Mouse (Mus musculus) neural tube, embryonic 11.5 days (tissue): ENCODE results near the gene Phc1. TPM values are rescaled to one million over a fixed set of nuclear protein-coding genes. Genes with fewer than 3 reads are reported as not detected.

ENCODE experiments used
- ATAC-seq: fragments of 200-750 bp; cut with Nextera tagmentation; 2 replicates; pipeline ENCODE4 v1.8.0; 2017; ENCODE audit warnings: moderate number of reproducible peaks, mild to moderate bottlenecking, moderate TSS enrichment, moderate library complexity; ENCODE audit not compliant: insufficient read depth, low FRiP score, low TSS enrichment
- DNase-seq: peaks from one replicate; pipeline ENCODE4 v3.0.0-alpha.2; 2015; ENCODE audit warnings: low spot score
- H3K27ac ChIP-seq: fragments of 300-500 bp; sonication (generic); 2 replicates; pipeline ENCODE4 v1.5.1; 2014; ENCODE audit warnings: low read depth, mild to moderate bottlenecking, low read length
- H3K27me3 ChIP-seq: fragments of 300-500 bp; sonication (generic); 2 replicates; pipeline ENCODE4 v1.6.1; 2014; ENCODE audit warnings: mild to moderate bottlenecking, low read length, mixed read lengths; ENCODE audit not compliant: control insufficient read depth, insufficient read depth
- H3K36me3 ChIP-seq: fragments of 300-500 bp; sonication (generic); 2 replicates; pipeline ENCODE4 v1.6.1; 2014; ENCODE audit warnings: mild to moderate bottlenecking, low read length, moderate library complexity, mixed read lengths; ENCODE audit not compliant: control insufficient read depth, insufficient read depth
- H3K4me1 ChIP-seq: fragments of 300-500 bp; sonication (generic); 2 replicates; pipeline ENCODE4 v1.6.1; 2014; ENCODE audit warnings: low read length, mixed read lengths; ENCODE audit not compliant: control insufficient read depth, insufficient read depth
- H3K4me2 ChIP-seq: fragments of 300-500 bp; sonication (generic); 2 replicates; pipeline ENCODE4 v1.6.1; 2014; ENCODE audit warnings: low read depth, mild to moderate bottlenecking, moderate library complexity
- H3K4me3 ChIP-seq: fragments of 300-500 bp; sonication (generic); 2 replicates; pipeline ENCODE4 v1.5.1; 2014; ENCODE audit warnings: low read depth, low read length
- H3K9ac ChIP-seq: fragments of 300-500 bp; sonication (generic); 2 replicates; pipeline ENCODE4 v1.6.1; 2014; ENCODE audit warnings: mild to moderate bottlenecking, low read length
- H3K9me3 ChIP-seq: fragments of 300-500 bp; sonication (generic); 2 replicates; pipeline ENCODE4 v1.6.1; 2016; ENCODE audit warnings: low read length; ENCODE audit not compliant: control insufficient read depth
- WGBS: fragments of 180-500 bp; shearing (Covaris S2); extraction: QIAGEN DNeasy Blood & Tissue Kit; methylation state at CpG from one replicate; pipeline ENCODE4 v1.1.7; 2014; 5-methylcytosine and 5-hydroxymethylcytosine counted together
- polyA plus RNA-seq: library from polyadenylated mRNA; unstranded; fragments of >200 nt; fragmentation: Nextera tagmentation; extraction: Ambion mirVana; gene quantifications from 2 replicates; pipeline ENCODE4 v1.2.1, GENCODE M21; 2014

Gene Phc1
- polyA plus RNA-seq, 1 experiment from 2014 or later, result 42.7 TPM

DNA sequence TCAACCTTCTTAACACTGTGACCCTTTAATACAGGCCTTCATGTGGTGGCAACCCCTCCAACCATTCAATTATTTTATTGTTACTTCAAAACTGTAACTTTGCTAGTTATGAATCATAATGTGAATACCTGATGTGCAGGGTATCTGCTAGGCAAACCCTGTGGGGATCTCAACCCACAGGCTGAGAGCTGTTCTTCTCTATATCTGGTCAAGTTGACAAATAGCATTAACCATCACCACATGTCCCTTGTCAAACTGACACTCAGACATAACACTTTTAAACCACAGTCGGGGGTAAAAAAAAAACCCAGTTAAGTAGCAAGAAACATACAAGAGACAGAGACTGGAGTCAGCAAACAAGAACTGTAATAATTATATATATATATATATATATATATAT lies 55.5 kb downstream of the Phc1 start:
- Histone ChIP-seq H3K36me3 (no peaks in the 10 kb centered on the region), H3K27me3 (no peaks in the 10 kb centered on the region), H3K4me2 (no peak overlapping the region), H3K4me3 (no peak overlapping the region), H3K27ac (no peak overlapping the region), H3K9ac (no peak overlapping the region), H3K9me3 (no peaks in the 10 kb centered on the region), H3K4me1 (no peaks in the 10 kb centered on the region)
- DNase-seq (no peak), ATAC-seq (no peak)
- 95% methylated on average over 1 of the region's 1 CpGs for WGBS

DNA sequence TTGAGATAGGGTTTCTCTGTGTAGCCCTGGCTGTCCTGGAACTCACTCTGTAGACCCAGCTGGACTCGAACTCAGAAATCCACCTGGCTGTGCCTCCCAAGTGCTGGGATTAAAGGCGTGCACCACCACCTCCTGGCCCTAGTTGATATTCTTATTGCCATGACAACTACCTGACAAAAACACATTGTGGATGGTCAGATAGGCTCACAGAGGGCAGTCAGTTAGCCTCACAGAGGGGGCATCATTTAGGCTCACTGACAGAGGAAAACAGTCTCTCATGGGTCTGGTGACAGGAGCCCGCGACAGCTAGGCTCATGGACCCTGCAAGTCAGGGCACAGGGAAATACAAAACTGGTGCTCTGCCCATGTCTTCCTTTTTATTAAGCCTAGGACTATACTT lies 56.1 kb downstream of the Phc1 start:
- Histone ChIP-seq H3K9me3 (no peaks in the 10 kb centered on the region), H3K4me1 (no peaks in the 10 kb centered on the region), H3K4me2 (no peak overlapping the region), H3K36me3 (no peaks in the 10 kb centered on the region), H3K27me3 (no peaks in the 10 kb centered on the region), H3K4me3 (no peak overlapping the region), H3K27ac (no peak overlapping the region), H3K9ac (no peak overlapping the region)
- WGBS, result 86% methylated on average over 4 of the region's 4 CpGs
- no peak for DNase-seq
- no peak for ATAC-seq

DNA sequence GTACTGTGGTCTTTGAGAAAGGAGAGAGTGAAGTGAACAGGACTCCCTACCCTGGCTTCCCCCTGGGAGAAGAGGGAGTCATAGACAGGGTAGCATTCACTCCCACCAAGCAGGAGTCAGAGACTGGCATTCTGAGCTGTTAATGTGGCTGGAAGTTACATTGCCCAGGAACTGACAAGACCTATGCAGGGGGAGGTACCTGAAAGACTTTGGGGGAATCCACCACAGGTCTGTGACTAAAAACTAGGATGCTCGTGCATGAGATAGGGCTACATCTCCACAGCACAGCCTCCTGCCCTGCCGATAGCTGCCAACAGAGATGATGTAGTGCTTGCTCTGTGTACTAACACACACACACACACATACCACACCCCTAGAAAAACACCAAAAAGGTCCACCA lies 56.9 kb downstream of the Phc1 start:
- no peaks in the 10 kb centered on the region for H3K36me3 ChIP-seq
- no peaks in the 10 kb centered on the region for H3K4me1 ChIP-seq
- H3K9ac ChIP-seq, result no peak overlapping the region
- no peaks in the 10 kb centered on the region for H3K27me3 ChIP-seq
- no peak overlapping the region for H3K4me2 ChIP-seq
- 87% methylated on average over 2 of the region's 2 CpGs for WGBS
- no peaks in the 10 kb centered on the region for H3K9me3 ChIP-seq
- no peak overlapping the region for H3K4me3 ChIP-seq
- no peak overlapping the region for H3K27ac ChIP-seq
- DNase-seq (no peak), ATAC-seq (no peak)

DNA sequence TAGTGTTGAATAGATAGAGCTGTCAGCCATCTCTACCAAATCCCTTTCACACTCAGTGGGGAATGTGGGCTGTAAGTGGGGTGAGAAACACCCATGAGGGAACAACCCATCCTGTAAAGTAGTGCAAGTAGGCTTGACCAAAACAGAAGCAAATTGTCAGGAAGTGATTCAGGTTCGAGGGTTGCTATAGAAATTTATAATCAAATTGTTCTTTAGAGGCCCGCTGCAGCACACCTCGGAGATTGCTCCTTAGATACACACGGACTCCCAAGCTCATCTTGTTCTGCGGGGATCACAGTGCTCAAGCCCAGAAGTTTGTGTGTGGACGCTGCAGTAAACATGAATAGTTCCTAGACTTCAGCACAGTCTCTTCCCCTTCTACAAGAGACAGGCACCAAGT lies 57.6 kb downstream of the Phc1 start, which contains the start of gene Klrg1:
Gene Klrg1 (minus strand): TSS at position 101 of the 400 bp plus-strand sequence.
- Histone ChIP-seq H3K4me1 (no peaks in the 10 kb centered on the region), H3K9me3 (no peaks in the 10 kb centered on the region), H3K27me3 (no peaks in the 10 kb centered on the region), H3K36me3 (no peaks in the 10 kb centered on the region), H3K4me3 (no peak within 1 kb of the TSS), H3K9ac (no peak within 1 kb of the TSS), H3K4me2 (no peak within 1 kb of the TSS), H3K27ac (no peak within 1 kb of the TSS)
- 90% methylated on average over 6 of the region's 6 CpGs for WGBS
- ATAC-seq (no peak), DNase-seq (no peak)

DNA sequence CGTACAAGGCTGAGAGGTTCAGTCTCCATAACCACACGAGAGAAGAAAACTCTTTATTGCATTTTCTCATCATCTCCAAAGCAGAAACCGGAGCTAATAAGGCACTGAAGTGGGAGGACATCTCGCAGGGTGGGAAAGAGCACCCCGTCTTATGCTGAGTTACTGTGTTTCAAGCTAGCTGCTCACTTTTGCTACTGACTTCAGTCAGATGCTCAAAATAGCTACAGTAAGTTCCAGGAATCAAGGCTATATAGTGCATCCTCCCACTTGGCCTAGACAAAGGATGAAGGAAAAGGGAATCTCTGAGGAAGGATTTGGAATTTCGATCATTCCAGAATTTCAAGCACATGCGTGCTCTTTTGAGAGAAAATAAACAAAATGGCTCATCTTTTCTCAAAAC lies 63.8 kb downstream of the Phc1 start:
- no peaks in the 10 kb centered on the region for H3K27me3 ChIP-seq
- no peak overlapping the region for H3K4me2 ChIP-seq
- H3K9ac ChIP-seq, result no peak overlapping the region
- no peaks in the 10 kb centered on the region for H3K4me1 ChIP-seq
- H3K9me3 ChIP-seq, result no peaks in the 10 kb centered on the region
- DNase-seq (no peak), ATAC-seq (no peak)
- H3K27ac ChIP-seq, result no peak overlapping the region
- 90% methylated on average over 7 of the region's 7 CpGs for WGBS
- no peak overlapping the region for H3K4me3 ChIP-seq
- H3K36me3 ChIP-seq, result no peaks in the 10 kb centered on the region

DNA sequence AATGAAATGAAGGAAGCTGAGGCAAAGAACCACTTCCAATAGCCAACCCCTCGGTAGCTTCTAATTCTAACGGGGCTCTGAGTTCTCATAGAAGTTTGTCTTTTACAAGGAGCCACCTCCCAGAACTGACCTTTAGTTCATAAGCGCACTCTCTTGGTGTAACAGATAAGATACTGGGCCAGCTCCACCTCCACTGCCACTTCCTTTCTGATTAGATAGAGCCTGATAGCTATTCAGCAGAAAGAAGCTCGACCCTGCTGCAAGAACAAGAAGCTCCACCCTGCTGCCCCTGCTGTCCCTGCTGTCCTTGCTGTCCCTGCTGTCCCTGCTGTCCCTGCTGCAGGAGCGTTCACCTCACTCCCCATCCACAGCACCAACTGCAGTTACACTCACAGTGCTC lies 65.8 kb downstream of the Phc1 start:
- no peaks in the 10 kb centered on the region for H3K36me3 ChIP-seq
- ATAC-seq, result no peak
- no peak overlapping the region for H3K27ac ChIP-seq
- no peaks in the 10 kb centered on the region for H3K9me3 ChIP-seq
- no peak overlapping the region for H3K4me3 ChIP-seq
- DNase-seq, result no peak
- WGBS, result 72% methylated on average over 5 of the region's 5 CpGs
- H3K27me3 ChIP-seq, result no peaks in the 10 kb centered on the region
- H3K9ac ChIP-seq, result no peak overlapping the region
- no peaks in the 10 kb centered on the region for H3K4me1 ChIP-seq
- H3K4me2 ChIP-seq, result no peak overlapping the region

DNA sequence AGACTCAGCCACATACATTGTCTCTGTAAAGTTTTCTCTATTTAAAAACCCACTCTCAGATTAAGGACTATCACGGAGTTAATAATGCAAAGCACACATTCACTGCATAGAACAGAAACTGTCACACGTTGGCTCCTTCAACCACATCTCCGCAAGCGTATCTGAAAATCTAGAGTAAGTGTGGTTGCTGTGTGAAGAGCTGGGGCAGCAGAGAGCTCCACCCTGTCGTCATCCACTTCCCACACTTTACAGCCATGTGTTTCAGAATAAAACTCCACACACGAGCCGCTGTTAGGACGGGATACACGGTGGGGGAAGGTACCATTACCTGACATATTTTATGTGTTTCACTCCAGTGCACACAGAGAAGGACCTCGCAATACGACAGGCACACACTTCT lies 70.2 kb downstream of the Phc1 start:
- WGBS, result 85% methylated on average over 11 of the region's 11 CpGs

DNA sequence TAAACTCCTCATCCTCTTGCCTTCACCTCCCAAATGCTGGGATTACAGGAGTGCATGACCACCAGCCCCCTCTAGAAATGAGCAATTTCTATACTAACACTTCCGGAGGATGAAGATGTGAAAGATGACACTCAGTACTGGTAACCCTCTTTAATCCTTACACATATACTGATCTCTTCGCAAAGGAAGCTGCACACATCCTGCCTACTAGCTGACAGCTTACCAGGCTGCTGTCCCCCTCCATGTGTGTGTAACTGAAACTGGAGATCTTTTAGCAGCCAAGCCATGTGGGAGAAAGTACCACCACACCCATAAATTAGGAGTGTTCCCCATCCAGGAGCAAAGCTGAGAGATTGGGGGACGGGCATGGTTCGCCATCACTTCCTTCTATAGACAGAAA lies 71.2 kb downstream of the Phc1 start:
- no peak overlapping the region for H3K9ac ChIP-seq
- WGBS, result 90% methylated on average over 4 of the region's 4 CpGs
- no peak for ATAC-seq
- H3K4me1 ChIP-seq, result no peaks in the 10 kb centered on the region
- DNase-seq, result no peak
- H3K36me3 ChIP-seq, result no peaks in the 10 kb centered on the region
- H3K27ac ChIP-seq, result no peak overlapping the region
- no peak overlapping the region for H3K4me3 ChIP-seq
- H3K4me2 ChIP-seq, result no peak overlapping the region
- no peaks in the 10 kb centered on the region for H3K9me3 ChIP-seq
- H3K27me3 ChIP-seq, result no peaks in the 10 kb centered on the region

More for the DNA sequence above, 70.2 kb downstream of the Phc1 start:
- DNase-seq, result no peak
- H3K9ac ChIP-seq, result no peak overlapping the region
- H3K9me3 ChIP-seq, result no peaks in the 10 kb centered on the region
- H3K27ac ChIP-seq, result no peak overlapping the region
- no peak overlapping the region for H3K4me3 ChIP-seq
- no peaks in the 10 kb centered on the region for H3K4me1 ChIP-seq
- no peaks in the 10 kb centered on the region for H3K36me3 ChIP-seq
- no peaks in the 10 kb centered on the region for H3K27me3 ChIP-seq
- no peak overlapping the region for H3K4me2 ChIP-seq
- no peak for ATAC-seq

DNA sequence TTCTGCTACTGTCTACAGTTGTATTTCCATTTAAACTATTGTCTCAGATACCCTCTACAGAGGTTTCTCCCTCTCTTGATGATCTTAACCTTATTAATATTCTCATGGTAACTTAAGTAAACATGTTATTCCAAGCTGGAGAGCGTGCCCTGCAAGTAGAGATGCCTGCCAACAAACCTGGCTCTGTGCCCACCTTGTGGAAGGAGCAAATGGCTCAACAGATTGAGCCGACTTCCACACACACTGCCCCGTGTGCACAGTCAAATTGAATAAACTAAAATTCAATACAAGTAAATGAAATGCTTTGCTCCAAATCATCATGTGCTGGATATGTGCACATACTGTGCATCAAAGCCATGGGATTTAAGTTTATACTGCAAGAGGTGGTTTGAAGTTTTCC lies 71.8 kb downstream of the Phc1 start:
- 84% methylated on average over 3 of the region's 3 CpGs for WGBS
- Histone ChIP-seq H3K4me2 (no peak overlapping the region), H3K4me3 (no peak overlapping the region), H3K27me3 (no peaks in the 10 kb centered on the region), H3K36me3 (no peaks in the 10 kb centered on the region), H3K4me1 (no peaks in the 10 kb centered on the region), H3K9me3 (no peaks in the 10 kb centered on the region), H3K9ac (no peak overlapping the region), H3K27ac (no peak overlapping the region)
- no peak for ATAC-seq
- DNase-seq, result no peak
